Mouse (Mus musculus) left cerebral cortex, postnatal 25 days (tissue): ENCODE measurements around the gene Ubn2. TPM values are rescaled to one million over a fixed set of nuclear protein-coding genes. Genes with fewer than 3 reads are reported as not detected.

ENCODE experiments used
- microRNA-seq, 2 experiments: library from miRNA; unstranded; fragments of <30 nt; microRNA quantifications; one replicate each; pipeline ENCODE4 v1.2.0; 2022
- total RNA-seq, 2 experiments: library from RNA; stranded (reverse); gene quantifications; 2 replicates each; pipeline ENCODE4 v1.2.3; 2021

Gene Ubn2
- total RNA-seq, 2 experiments from 2014 or later = 40.0 to 51.6 TPM

Small RNA genes lying within 50 kb of the gene (microRNA-seq; reads per million reads assigned to microRNA genes)
- gene Mir7670 = 0 reads per million in 2 experiments

Other genes starting within 250 kb of the Ubn2 start
- 10 to 100 TPM; 41.4 to 48.7 TPM for gene D630045J12Rik, start 179.9 kb upstream of the Ubn2 start, total RNA-seq
- gene Zc3hav1l, start 134.7 kb upstream of the Ubn2 start, total RNA-seq = 1 to 10 TPM; 3.1 TPM
- gene Zc3hav1, start 79.3 kb upstream of the Ubn2 start, total RNA-seq = 1 to 10 TPM; 2.5 to 2.6 TPM
- gene Ttc26, start 52.5 kb upstream of the Ubn2 start, total RNA-seq = 10 to 100 TPM; 12.0 to 13.0 TPM
- gene Fmc1, start 99.6 kb downstream of the Ubn2 start, total RNA-seq = 10 to 100 TPM; 52.8 to 55.1 TPM
- 100 to 1,000 TPM; 154 to 171 TPM for gene Luc7l2, start 117.4 kb downstream of the Ubn2 start, total RNA-seq
- gene Klrg2, start 203.3 kb downstream of the Ubn2 start, total RNA-seq = under 1 TPM; 0.50 to 0.99 TPM
- 10 to 100 TPM; 87.5 to 89.3 TPM for gene Clec2l, start 229.1 kb downstream of the Ubn2 start, total RNA-seq